Mouse (Mus musculus): ENCODE data around the gene Abcb9.

- TF ChIP-seq CTCF (IDR thresholded peaks at IDR 0.05) (peak; percentile 11; the same call in 1 of the 2 replicates), EP300 (IDR thresholded peaks at IDR 0.05; ENCODE audit: insufficient read depth, low read depth, low read length) (no peak)
Measured at GRCm38 (mm10) chr5:124012885-124013284, 82.7 kb downstream of the Abcb9 start.

Data from heart, adult 2 months (tissue).